Mouse (Mus musculus) liver, adult (tissue): ENCODE measurements around the gene Cdc42.

Experiments
- GATA4 ChIP-seq: IDR thresholded peaks from 2 replicates; pipeline ENCODE4 v1.6.1; 2014; ENCODE audit warnings: mild to moderate bottlenecking, low read length; ENCODE audit not compliant: insufficient replicate concordance

Gene Cdc42

DNA sequence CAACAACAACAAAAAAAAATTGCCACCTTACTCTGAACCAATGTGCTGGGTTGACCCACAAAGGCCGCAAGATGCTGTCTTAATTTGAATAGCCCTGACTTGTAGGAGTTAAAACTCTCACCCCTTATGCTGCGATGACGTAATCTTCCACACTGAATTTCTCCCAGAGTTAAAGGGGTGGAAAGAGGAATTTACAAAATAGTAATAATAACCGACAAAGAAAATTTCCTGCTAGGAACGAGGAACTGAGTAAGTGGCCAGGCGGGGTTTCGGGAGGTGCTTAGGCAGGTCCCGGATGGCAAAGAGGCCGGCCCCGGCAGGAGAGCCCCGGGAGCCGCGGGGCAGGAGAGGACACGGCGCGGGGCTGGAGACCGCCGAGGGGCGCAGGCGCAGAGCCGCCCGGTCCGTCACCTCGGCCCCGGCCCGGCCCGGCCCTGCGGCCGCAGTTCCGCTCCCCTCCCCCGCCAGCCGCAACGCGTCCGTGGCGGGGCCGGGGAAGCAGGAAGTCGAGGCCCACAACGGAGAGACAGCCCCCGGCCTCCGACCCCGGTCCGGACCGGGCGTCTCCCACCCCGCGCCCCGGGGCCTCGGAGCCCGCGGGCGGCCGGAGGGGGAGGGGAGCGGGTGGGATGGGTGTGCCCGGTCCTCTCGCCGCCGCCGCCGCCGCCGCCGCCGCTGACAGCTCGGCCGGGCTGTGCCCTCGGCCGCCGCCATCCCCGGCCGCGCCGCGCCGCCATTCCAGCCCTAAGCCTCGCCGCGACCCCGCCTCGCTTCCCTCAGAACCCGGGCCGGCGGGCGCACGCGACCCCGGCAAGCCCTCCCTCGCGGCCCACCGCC is 628 bp downstream of the Cdc42 start:
- no peak for TF ChIP-seq GATA4

GRCm38 (mm10) chr4:137350627-137351026 is 6.9 kb downstream of the Cdc42 start:
- no peak for TF ChIP-seq GATA4

DNA sequence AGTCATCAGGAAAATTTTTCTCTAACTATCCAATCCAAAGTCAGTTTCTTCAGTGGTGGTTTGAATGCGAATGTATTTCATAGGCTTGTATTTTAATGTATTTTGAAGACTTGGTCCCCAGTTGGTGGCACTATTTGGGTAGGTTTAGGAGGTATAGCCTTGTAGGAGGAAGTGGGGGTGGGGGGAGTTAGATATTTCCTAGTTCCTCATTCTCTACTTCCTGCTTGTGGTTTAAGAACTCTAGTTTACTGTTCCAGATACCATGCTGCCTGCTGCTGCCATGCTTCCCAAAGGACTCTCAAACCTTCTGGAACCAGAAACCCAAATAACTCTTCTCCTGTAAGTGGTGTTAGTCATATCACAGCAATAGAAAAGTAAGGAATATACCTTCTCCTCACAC is 11.7 kb downstream of the Cdc42 start:
- TF ChIP-seq GATA4 = no peak

DNA sequence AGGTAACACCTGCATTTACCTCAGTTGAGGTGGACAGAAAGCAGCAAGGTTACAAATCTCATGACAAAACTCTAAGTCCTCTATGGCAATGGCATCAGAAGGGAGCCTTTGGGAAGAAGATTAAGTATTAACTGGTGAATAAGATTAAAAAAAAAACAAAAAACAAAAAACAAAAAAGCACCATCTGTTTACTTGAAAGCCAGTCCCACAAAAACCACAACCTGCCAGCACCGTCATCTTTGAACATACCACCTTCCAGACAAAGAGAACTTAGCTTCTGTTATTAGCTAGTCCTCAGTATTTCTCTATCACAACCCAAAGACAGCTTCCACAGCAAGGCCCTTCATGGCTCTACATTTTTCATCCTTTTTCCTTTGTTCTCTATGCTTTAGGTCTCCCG is 12.4 kb downstream of the Cdc42 start:
- no peak for TF ChIP-seq GATA4

DNA sequence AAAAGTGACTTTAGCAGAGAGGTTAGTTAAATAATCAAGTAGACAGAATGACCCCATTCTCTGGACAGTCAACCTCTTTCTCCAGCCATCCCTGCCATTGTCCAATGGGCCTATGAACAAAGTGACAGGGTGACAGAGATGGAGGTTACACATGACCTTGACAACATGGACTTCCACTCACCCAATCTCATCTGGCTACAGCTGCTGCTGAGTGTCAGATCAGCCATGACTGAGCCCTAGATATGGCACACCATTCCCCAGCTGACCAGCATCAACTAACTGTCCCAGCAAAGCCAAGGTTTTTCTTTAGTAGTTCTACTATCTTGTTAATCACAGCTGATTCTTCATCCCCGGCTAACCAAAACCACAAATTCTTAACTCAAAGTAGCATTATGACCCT is 14.7 kb downstream of the Cdc42 start:
- no peak for TF ChIP-seq GATA4

DNA sequence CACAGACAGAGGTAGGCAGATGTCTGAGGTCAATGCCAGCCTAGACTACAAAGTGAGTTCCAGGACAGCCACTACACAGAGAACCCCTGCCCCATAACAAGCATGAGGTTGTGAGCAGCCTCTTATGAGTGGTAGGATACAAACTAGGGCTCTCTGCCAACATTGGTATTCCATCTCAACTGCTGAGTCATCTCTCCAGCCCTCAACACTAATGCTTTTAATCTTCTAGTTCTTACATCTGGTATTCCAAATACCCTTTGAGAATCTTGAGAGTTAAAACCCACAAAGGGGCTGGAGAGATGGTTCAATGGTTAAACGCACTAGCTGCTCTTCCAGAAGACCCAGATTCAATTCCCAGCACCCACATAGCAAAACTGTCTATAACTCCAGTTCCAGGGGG is 18.1 kb downstream of the Cdc42 start:
- TF ChIP-seq GATA4 = no peak

DNA sequence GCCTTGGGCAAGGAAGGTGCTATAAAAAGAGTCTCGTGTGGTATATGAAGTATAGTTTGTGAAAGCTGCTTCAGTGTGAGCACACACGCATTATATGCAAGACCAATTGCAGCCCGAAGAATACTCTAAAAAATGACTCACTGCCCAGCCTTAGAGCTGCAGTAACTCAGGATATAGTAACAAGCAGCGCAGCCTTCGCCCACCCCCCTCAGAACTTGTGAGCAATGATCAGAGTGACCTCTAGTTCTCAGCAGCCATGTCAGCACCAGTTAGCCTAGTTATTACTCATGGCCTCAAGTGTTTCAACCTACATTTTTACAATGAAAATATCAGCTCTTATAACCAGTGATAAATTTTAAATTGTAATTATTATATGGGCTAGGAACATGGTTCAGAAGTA is 21.1 kb downstream of the Cdc42 start:
- TF ChIP-seq GATA4 = no peak

GRCm38 (mm10) chr4:137332051-137332450 is 25.5 kb downstream of the Cdc42 start:
- no peak for TF ChIP-seq GATA4

- TF ChIP-seq GATA4 = no peak
These were observed 31.0 kb downstream of the Cdc42 start for GRCm38 (mm10) chr4:137326494-137326893.

DNA sequence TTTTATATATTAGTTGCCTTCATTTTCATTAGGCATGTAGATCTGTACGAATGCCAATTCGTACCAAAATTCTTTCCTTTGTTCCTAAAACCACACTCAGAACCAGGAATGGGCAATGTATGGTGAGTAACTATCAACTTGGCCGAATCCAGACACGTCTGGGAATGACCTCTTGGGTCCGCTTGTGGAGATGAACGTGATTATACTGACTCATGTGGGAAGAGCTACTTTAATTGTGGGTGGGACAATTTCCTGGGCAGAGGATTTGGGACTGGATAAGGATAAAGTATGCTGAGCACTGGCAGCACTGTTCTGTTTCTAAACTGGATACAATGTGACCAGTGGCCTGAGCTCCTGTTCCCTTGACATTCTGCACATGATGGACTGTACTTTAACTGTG is 32.6 kb downstream of the Cdc42 start:
- no peak for TF ChIP-seq GATA4

DNA sequence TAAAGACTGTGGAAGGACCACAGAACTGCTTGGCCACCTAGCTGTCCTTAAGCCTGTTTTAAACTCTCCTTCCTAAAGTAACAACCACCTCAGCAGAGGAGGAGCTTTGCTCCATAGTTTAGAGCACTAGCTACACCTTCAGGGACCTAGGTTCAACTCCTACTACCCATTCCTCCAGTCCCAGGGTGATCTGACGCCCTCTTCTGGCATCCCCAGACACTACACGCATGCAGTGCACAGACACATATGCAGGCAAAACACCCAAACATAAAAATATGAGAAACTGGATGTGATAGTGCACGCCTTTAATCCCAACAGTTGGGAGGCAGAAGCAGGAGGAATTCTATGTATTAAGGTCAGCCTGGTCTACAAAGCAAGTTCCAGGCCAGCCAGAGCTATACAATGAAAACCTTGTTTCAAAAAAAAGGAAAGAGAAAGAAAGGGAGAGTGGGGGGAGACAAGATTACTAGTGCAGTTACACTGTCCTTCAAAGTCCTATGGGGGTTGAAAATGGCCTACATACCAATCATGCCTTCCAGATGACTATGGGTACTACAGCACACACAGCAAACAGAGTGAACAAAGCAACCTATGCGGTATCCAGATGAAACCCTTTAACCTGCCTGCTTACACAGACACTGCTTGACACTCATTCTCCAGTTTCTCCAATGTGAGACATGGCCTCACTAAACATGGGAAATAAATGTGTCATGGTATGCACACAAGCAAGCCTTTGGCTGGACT is 41.3 kb downstream of the Cdc42 start:
- no peak for TF ChIP-seq GATA4

GRCm38 (mm10) chr4:137315061-137315460 is 42.5 kb downstream of the Cdc42 start:
- no peak for TF ChIP-seq GATA4

DNA sequence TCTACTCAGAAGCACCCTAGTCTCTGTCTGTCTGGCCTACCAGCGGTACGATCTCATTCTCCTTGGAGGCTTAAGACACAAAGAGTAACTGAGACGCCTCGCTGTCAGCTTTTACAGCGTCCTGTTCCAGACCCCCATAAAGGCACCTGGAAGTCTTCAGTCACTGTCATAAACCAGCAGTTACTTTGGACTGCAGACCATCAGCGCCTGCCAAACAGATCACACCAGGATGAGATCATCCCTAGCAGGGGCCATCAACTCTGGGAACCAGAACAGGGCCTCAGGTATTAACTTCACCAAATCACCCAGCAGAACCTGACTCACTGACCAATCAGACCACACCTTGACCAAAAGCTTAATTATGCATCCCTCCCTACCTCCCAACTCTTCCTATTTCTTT is 43.0 kb downstream of the Cdc42 start:
- TF ChIP-seq GATA4 = no peak

DNA sequence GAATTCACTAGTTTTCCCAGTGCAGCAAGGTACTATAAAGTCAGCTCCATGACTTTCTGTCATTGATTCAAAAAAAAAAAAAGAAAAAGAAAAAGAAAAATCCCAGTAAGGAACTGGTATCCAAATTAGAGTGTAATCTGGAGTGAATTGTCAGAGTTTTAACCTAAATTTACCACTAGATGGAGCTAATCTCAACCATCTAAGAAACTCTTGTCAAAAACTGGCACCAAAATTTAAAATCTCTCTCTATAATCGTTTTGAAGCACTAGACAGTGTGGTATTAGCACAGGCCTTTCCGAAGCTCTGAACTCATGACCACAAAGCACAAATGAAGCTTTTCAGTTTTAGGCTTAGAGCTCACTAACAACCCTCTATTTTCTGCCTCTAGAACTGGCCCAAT is 44.0 kb downstream of the Cdc42 start:
- TF ChIP-seq GATA4 = no peak

DNA sequence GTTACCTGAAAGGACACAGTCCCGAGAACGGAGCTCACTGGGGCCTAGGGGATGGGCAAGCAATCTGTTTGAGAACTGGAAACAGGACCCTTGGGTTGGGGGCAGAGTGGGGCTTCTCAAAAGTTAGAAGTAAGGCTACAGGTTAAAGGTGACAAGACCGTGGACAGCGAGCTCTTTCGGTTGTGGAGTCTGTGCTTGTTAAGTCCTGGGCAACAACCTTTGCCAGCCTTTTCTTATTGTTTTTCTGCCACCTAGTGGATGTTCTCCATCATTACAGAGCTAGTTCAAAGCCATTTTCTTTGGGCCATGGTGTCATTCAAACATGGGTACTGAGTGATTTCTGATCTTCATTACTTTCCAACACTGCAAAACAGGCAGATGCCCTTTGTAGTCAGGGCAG is 49.1 kb downstream of the Cdc42 start:
- no peak for TF ChIP-seq GATA4

DNA sequence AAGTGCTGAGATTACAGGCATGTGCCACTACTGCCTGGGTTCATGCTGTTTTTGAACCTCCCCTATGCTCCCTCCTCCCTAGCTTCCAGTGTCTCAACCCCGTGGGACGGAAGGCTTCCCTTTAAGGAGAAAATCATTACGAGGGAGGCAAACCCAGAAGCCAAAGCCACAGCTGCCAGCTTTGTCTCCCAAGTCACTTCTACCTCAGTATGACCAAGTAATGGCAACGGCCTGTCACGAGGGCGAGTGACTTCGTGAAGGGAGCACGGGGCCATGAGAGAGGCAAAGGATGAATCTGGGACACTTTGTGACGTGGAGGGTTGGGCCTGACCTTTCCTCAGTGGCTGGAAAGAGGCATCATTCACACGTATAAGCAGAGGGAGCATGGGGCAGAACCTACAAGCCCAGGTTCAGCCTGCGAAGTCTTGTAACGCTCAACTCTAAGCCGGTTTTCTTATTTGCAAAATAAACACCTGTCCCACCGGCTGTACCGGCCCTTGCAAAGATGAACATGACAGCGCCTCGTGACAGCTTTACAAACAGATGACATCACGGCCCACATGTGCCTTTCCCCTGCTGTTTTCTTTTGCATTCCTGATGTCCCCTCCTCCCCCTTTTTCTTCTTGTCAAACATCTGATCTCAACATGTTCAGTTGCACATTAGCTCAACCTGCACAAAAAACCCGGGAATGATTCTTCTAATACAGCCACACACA is 50.4 kb downstream of the Cdc42 start:
- TF ChIP-seq GATA4 = no peak
